Mouse (Mus musculus) intestine, embryonic 16.5 days (tissue): Measurements from ENCODE around the gene Eif4a1. TPM values are rescaled to one million over a fixed set of nuclear protein-coding genes. Genes with fewer than 3 reads are reported as not detected.
A peak's percentile ranks its signal among the peaks of the same experiment; 100 is the strongest.

Source experiments
- ATAC-seq: fragments of 200-750 bp; cut with Nextera tagmentation; 2 replicates; pipeline ENCODE4 v1.8.0; 2017; ENCODE audit warnings: moderate TSS enrichment, moderate library complexity
- H3K27ac ChIP-seq: fragments of 300-500 bp; sonication (generic); 2 replicates; pipeline ENCODE4 v1.5.1; 2014; ENCODE audit warnings: mild to moderate bottlenecking, low read length
- H3K27me3 ChIP-seq: fragments of 300-500 bp; sonication (generic); replicated peaks from 2 replicates; pipeline ENCODE4 v1.6.1; 2014; ENCODE audit warnings: low read length, control low read depth, mixed read lengths; ENCODE audit not compliant: control insufficient read depth, insufficient read depth
- H3K36me3 ChIP-seq: fragments of 300-500 bp; sonication (generic); 2 replicates; pipeline ENCODE4 v1.6.1; 2014; ENCODE audit warnings: low read length, control low read depth; ENCODE audit not compliant: control insufficient read depth, insufficient read depth
- H3K4me1 ChIP-seq: fragments of 300-500 bp; sonication (generic); 2 replicates; pipeline ENCODE4 v1.6.1; 2014; ENCODE audit warnings: low read length, control low read depth, mixed read lengths; ENCODE audit not compliant: control insufficient read depth, insufficient read depth
- H3K4me2 ChIP-seq: fragments of 300-500 bp; sonication (generic); 2 replicates; pipeline ENCODE4 v1.6.1; 2014; ENCODE audit warnings: low read depth, low read length, control low read depth
- H3K4me3 ChIP-seq: fragments of 300-500 bp; sonication (generic); 2 replicates; pipeline ENCODE4 v1.5.1; 2014; ENCODE audit warnings: mild to moderate bottlenecking, low read length
- H3K9ac ChIP-seq: fragments of 300-500 bp; sonication (generic); 2 replicates; pipeline ENCODE4 v1.6.1; 2014; ENCODE audit warnings: low read depth, low read length
- H3K9me3 ChIP-seq: fragments of 300-500 bp; sonication (generic); 2 replicates; pipeline ENCODE4 v1.6.1; 2016; ENCODE audit warnings: low read length, control low read depth; ENCODE audit not compliant: control insufficient read depth
- WGBS: fragments of 180-500 bp; shearing (Covaris S2); extraction: QIAGEN DNeasy Blood & Tissue Kit; methylation state at CpG from one replicate; pipeline ENCODE4 v1.1.7; 2014; 5-methylcytosine and 5-hydroxymethylcytosine counted together
- polyA plus RNA-seq: library from polyadenylated mRNA; unstranded; fragments of >200 nt; fragmentation: Nextera tagmentation; extraction: Ambion mirVana; gene quantifications from 2 replicates; pipeline ENCODE4 v1.2.1, GENCODE M21; 2015

Gene Eif4a1
- polyA plus RNA-seq, 1 experiment from 2014 or later, result 563 TPM

GRCm38 (mm10) chr11:69692863-69693262 lies 20.6 kb upstream of the Eif4a1 start:
- H3K4me1 ChIP-seq, result peaks cover 9% of the 10 kb centered on the region
- no peaks in the 10 kb centered on the region for H3K36me3 ChIP-seq
- H3K9me3 ChIP-seq, result no peaks in the 10 kb centered on the region
- no peak overlapping the region for H3K4me2 ChIP-seq
- no peak overlapping the region for H3K9ac ChIP-seq
- H3K27ac ChIP-seq, result no peak overlapping the region
- peak; percentile 65 for ATAC-seq
- no peaks in the 10 kb centered on the region for H3K27me3 ChIP-seq
- WGBS, result 67% methylated on average over 6 of the region's 6 CpGs
- no peak overlapping the region for H3K4me3 ChIP-seq

GRCm38 (mm10) chr11:69692196-69692811 lies 20.1 kb upstream of the Eif4a1 start:
- Histone ChIP-seq H3K9ac (no peak overlapping the region), H3K4me2 (no peak overlapping the region), H3K4me3 (no peak overlapping the region), H3K36me3 (no peaks in the 10 kb centered on the region), H3K4me1 (peaks cover 9% of the 10 kb centered on the region), H3K9me3 (no peaks in the 10 kb centered on the region), H3K27ac (no peak overlapping the region), H3K27me3 (no peaks in the 10 kb centered on the region)
- WGBS, result 72% methylated on average over 9 of the region's 9 CpGs
- no peak for ATAC-seq

GRCm38 (mm10) chr11:69689891-69690290 lies 17.7 kb upstream of the Eif4a1 start:
- no peaks in the 10 kb centered on the region for H3K9me3 ChIP-seq
- WGBS, result 92% methylated on average over 1 of the region's 1 CpGs
- no peak overlapping the region for H3K4me3 ChIP-seq
- no peaks in the 10 kb centered on the region for H3K36me3 ChIP-seq
- ATAC-seq, result no peak
- peaks cover 24% of the 10 kb centered on the region for H3K4me1 ChIP-seq
- no peak overlapping the region for H3K9ac ChIP-seq
- no peaks in the 10 kb centered on the region for H3K27me3 ChIP-seq
- H3K27ac ChIP-seq, result no peak overlapping the region
- no peak overlapping the region for H3K4me2 ChIP-seq

GRCm38 (mm10) chr11:69687061-69687460 lies 14.8 kb upstream of the Eif4a1 start:
- H3K9ac ChIP-seq, result peak overlapping the region; percentile 36
- H3K27ac ChIP-seq, result 0 out of 2 replicates have a peak overlapping the region, but pooled peaks have one; percentile 43
- no peaks in the 10 kb centered on the region for H3K27me3 ChIP-seq
- peaks cover 31% of the 10 kb centered on the region for H3K4me1 ChIP-seq
- H3K4me3 ChIP-seq, result no peak overlapping the region
- 52% methylated on average over 5 of the region's 5 CpGs for WGBS
- H3K4me2 ChIP-seq, result no peak overlapping the region
- no peaks in the 10 kb centered on the region for H3K9me3 ChIP-seq
- ATAC-seq, result no peak
- H3K36me3 ChIP-seq, result no peaks in the 10 kb centered on the region

GRCm38 (mm10) chr11:69686377-69686776 lies 14.2 kb upstream of the Eif4a1 start:
- Histone ChIP-seq H3K27me3 (no peaks in the 10 kb centered on the region), H3K9ac (peak overlapping the region; percentile 36; the same call in 1 of the 2 replicates), H3K27ac (peak overlapping the region; percentile 43), H3K9me3 (no peaks in the 10 kb centered on the region), H3K4me1 (peaks cover 31% of the 10 kb centered on the region), H3K4me2 (0 out of 2 replicates have a peak overlapping the region, but pooled peaks have one; percentile 10), H3K36me3 (no peaks in the 10 kb centered on the region), H3K4me3 (no peak overlapping the region)
- 18% methylated on average over 4 of the region's 4 CpGs for whole genome bisulfite sequencing
- no peak for ATAC-seq

- Histone ChIP-seq H3K27ac (peak within 1 kb of the TSS; percentile 43), H3K4me2 (0 out of 2 replicates have a peak within 1 kb of the TSS, but pooled peaks have one; percentile 10), H3K9ac (peak within 1 kb of the TSS; percentile 55), H3K4me3 (no peak within 1 kb of the TSS), H3K36me3 (no peaks in the 10 kb centered on the region), H3K9me3 (no peaks in the 10 kb centered on the region), H3K27me3 (no peaks in the 10 kb centered on the region), H3K4me1 (peaks cover 36% of the 10 kb centered on the region)
- no peak for ATAC-seq
- 62% methylated on average over 10 of the region's 10 CpGs for WGBS
Observed at GRCm38 (mm10) chr11:69685526-69686148, 13.4 kb upstream of the Eif4a1 start, which contains the start of gene Tnfsf13. Gene Tnfsf13 (minus strand): TSS chr11:69685784.

- no peak overlapping the region for H3K4me3 ChIP-seq
Observed at GRCm38 (mm10) chr11:69684936-69685335, 12.7 kb upstream of the Eif4a1 start.

GRCm38 (mm10) chr11:69684128-69684745 lies 12.0 kb upstream of the Eif4a1 start:
- Histone ChIP-seq H3K4me1 (peaks cover 41% of the 10 kb centered on the region), H3K9me3 (no peaks in the 10 kb centered on the region), H3K4me2 (no peak overlapping the region), H3K9ac (peak overlapping the region; percentile 41; the same call in 1 of the 2 replicates), H3K36me3 (no peaks in the 10 kb centered on the region), H3K4me3 (no peak overlapping the region), H3K27me3 (no peaks in the 10 kb centered on the region), H3K27ac (peak overlapping the region; percentile 70)
- peak; percentile 37 for ATAC-seq
- 79% methylated on average over 12 of the region's 12 CpGs for WGBS

More at GRCm38 (mm10) chr11:69684936-69685335, 12.7 kb upstream of the Eif4a1 start:
- Histone ChIP-seq H3K36me3 (no peaks in the 10 kb centered on the region), H3K9ac (peak overlapping the region; percentile 48), H3K9me3 (no peaks in the 10 kb centered on the region), H3K4me2 (no peak overlapping the region), H3K27ac (no peak overlapping the region), H3K4me1 (peaks cover 41% of the 10 kb centered on the region), H3K27me3 (no peaks in the 10 kb centered on the region)
- ATAC-seq, result no peak
- 89% methylated on average over 6 of the region's 6 CpGs for WGBS

GRCm38 (mm10) chr11:69683576-69683975 lies 11.4 kb upstream of the Eif4a1 start:
- no peaks in the 10 kb centered on the region for H3K36me3 ChIP-seq
- H3K27ac ChIP-seq, result peak overlapping the region; percentile 70
- H3K27me3 ChIP-seq, result no peaks in the 10 kb centered on the region
- no peak for ATAC-seq
- no peaks in the 10 kb centered on the region for H3K9me3 ChIP-seq
- H3K9ac ChIP-seq, result peak overlapping the region; percentile 41; the same call in 1 of the 2 replicates
- no peak overlapping the region for H3K4me3 ChIP-seq
- 75% methylated on average over 7 of the region's 7 CpGs for WGBS
- no peak overlapping the region for H3K4me2 ChIP-seq
- peaks cover 41% of the 10 kb centered on the region for H3K4me1 ChIP-seq
